ENCODE assay signal across 8 mouse cellular contexts in genomic region chr6:137252194-137252886, GRCm38 (mm10). TPM values are rescaled to one million over a fixed set of nuclear protein-coding genes. Genes with fewer than 3 reads are reported as not detected.
DNase-seq lines count a peak whose midpoint lies in the region; ATAC-seq and TF ChIP-seq lines count a peak whose summit lies in the region.

Gene Ptpro (plus strand): TSS chr6:137252319.

- peak; percentile 5 to 17 for DNase-seq in cerebellum, adult 2 months
- no peak for DNase-seq in cerebellum, adult 18-20 months
- peak; percentile 77 for DNase-seq in embryonic facial prominence, embryonic 14.5 days (ENCODE audit: low spot score)
- peak; percentile 17 for DNase-seq in limb, embryonic 14.5 days (ENCODE audit: low spot score)
- DNase-seq in right cerebral cortex, adult 18-20 months, result peak; percentile 47
- DNase-seq in thymus, adult 18-20 months, result no peak

- H3K4me2 ChIP-seq in embryonic facial prominence, embryonic 14.5 days (ENCODE audit: low read depth, low read length), result peak within 1 kb of the TSS; percentile 90
- H3K4me2 ChIP-seq in intestine, embryonic 15.5 days (replicated peaks), result peak within 1 kb of the TSS; percentile 92
- peak within 1 kb of the TSS; percentile 66 for H3K4me2 ChIP-seq in limb, embryonic 14.5 days (replicated peaks; ENCODE audit: low read depth, low read length, severe bottlenecking)

- peaks cover 2% of the 10 kb centered on the region; the same call in 1 of the 2 replicates for H3K27me3 ChIP-seq in cerebellum, adult 2 months (ENCODE audit: control insufficient read depth, insufficient read depth, low read length)
- no peaks in the 10 kb centered on the region for H3K27me3 ChIP-seq in ES-Bruce4 (ENCODE audit: control insufficient read depth, insufficient read depth, low read length, poor library complexity, severe bottlenecking)
- peaks cover 35% of the 10 kb centered on the region for H3K27me3 ChIP-seq in embryonic facial prominence, embryonic 14.5 days (replicated peaks; ENCODE audit: control insufficient read depth, insufficient read depth, low read length)
- H3K27me3 ChIP-seq in intestine, embryonic 15.5 days (replicated peaks), result peaks cover 22% of the 10 kb centered on the region
- peaks cover 28% of the 10 kb centered on the region for H3K27me3 ChIP-seq in limb, embryonic 14.5 days (ENCODE audit: control insufficient read depth, insufficient read depth, low read length)

- TF ChIP-seq CTCF in cerebellum, adult 2 months (IDR thresholded peaks at IDR 0.05; ENCODE audit: borderline replicate concordance, insufficient read depth, low read depth, low read length), result no peak
- no peak for TF ChIP-seq CTCF in ES-Bruce4 (IDR thresholded peaks at IDR 0.05; ENCODE audit: low read depth, low read length)

- TF ChIP-seq EP300 in ES-Bruce4 (IDR thresholded peaks at IDR 0.05; ENCODE audit: insufficient read depth, low read depth, low read length), result no peak

- peak; percentile 86 for ATAC-seq in embryonic facial prominence, embryonic 14.5 days (ENCODE audit: low read depth)
- ATAC-seq in intestine, embryonic 15.5 days, result peak; percentile 78
- peak; percentile 37; the same call in 1 of the 2 replicates for ATAC-seq in limb, embryonic 14.5 days (ENCODE audit: low FRiP score, low read depth)

- WGBS in cerebellum, adult 2 months, result 2% methylated on average over 53 of the region's 53 CpGs
- under 1% methylated on average over 35 of the region's 53 CpGs for WGBS in embryonic facial prominence, embryonic 14.5 days
- 1% methylated on average over 51 of the region's 53 CpGs for WGBS in intestine, embryonic 15.5 days
- WGBS in limb, embryonic 14.5 days, result 1% methylated on average over 43 of the region's 53 CpGs

- H3K36me3 ChIP-seq in ES-Bruce4 (ENCODE audit: control insufficient read depth, insufficient read depth, low read length, poor library complexity, severe bottlenecking), result no peaks in the 10 kb centered on the region
- H3K36me3 ChIP-seq in embryonic facial prominence, embryonic 14.5 days (ENCODE audit: control insufficient read depth, insufficient read depth, low read length), result no peaks in the 10 kb centered on the region
- no peaks in the 10 kb centered on the region for H3K36me3 ChIP-seq in intestine, embryonic 15.5 days
- no peaks in the 10 kb centered on the region for H3K36me3 ChIP-seq in limb, embryonic 14.5 days (ENCODE audit: control insufficient read depth, insufficient read depth, low read length)

- no peaks in the 10 kb centered on the region for H3K9me3 ChIP-seq in ES-Bruce4 (replicated peaks; ENCODE audit: control insufficient read depth, insufficient read depth, low read length, poor library complexity, severe bottlenecking)
- H3K9me3 ChIP-seq in embryonic facial prominence, embryonic 14.5 days (ENCODE audit: control insufficient read depth, low read length), result no peaks in the 10 kb centered on the region
- H3K9me3 ChIP-seq in intestine, embryonic 15.5 days, result no peaks in the 10 kb centered on the region
- H3K9me3 ChIP-seq in limb, embryonic 14.5 days (ENCODE audit: control insufficient read depth, low read length), result no peaks in the 10 kb centered on the region

- H3K4me3 ChIP-seq in cerebellum, adult 2 months (replicated peaks; ENCODE audit: insufficient read depth, low read depth, low read length), result peak within 1 kb of the TSS; percentile 38
- peak within 1 kb of the TSS; percentile 58 for H3K4me3 ChIP-seq in ES-Bruce4 (ENCODE audit: low read depth, low read length)
- H3K4me3 ChIP-seq in embryonic facial prominence, embryonic 14.5 days (ENCODE audit: low read depth, low read length), result peak within 1 kb of the TSS; percentile 49
- peak within 1 kb of the TSS; percentile 42 for H3K4me3 ChIP-seq in intestine, embryonic 15.5 days (replicated peaks)
- H3K4me3 ChIP-seq in limb, embryonic 14.5 days (replicated peaks; ENCODE audit: low read length), result peak within 1 kb of the TSS; percentile 44

- no peaks in the 10 kb centered on the region for H3K4me1 ChIP-seq in cerebellum, adult 2 months (ENCODE audit: control insufficient read depth, insufficient read depth, low read length)
- no peaks in the 10 kb centered on the region for H3K4me1 ChIP-seq in ES-Bruce4 (ENCODE audit: control insufficient read depth, insufficient read depth, low read length)
- H3K4me1 ChIP-seq in embryonic facial prominence, embryonic 14.5 days (ENCODE audit: control insufficient read depth, insufficient read depth, low read length), result 0 out of 2 replicates have a peak, but pooled peaks cover 3% of the 10 kb centered on the region
- H3K4me1 ChIP-seq in intestine, embryonic 15.5 days (replicated peaks), result 0 out of 2 replicates have a peak, but pooled peaks cover 4% of the 10 kb centered on the region
- H3K4me1 ChIP-seq in limb, embryonic 14.5 days (ENCODE audit: control insufficient read depth, insufficient read depth, low read length), result peaks cover 5% of the 10 kb centered on the region

- no peak for TF ChIP-seq POLR2A in cerebellum, adult 2 months (IDR thresholded peaks at IDR 0.05; ENCODE audit: borderline replicate concordance, insufficient read depth, low read length)
- no peak for TF ChIP-seq POLR2A in ES-Bruce4 (IDR thresholded peaks at IDR 0.05; ENCODE audit: insufficient read depth, low read length)
- no peak for TF ChIP-seq POLR2A in limb, embryonic 14.5 days (IDR thresholded peaks at IDR 0.05; ENCODE audit: borderline replicate concordance, extremely low read depth, insufficient read depth, insufficient read length)

- no peak within 1 kb of the TSS for H3K27ac ChIP-seq in cerebellum, adult 2 months (ENCODE audit: insufficient read depth, low read length)
- no peak within 1 kb of the TSS for H3K27ac ChIP-seq in ES-Bruce4 (ENCODE audit: insufficient read depth, low read length)
- H3K27ac ChIP-seq in embryonic facial prominence, embryonic 14.5 days (replicated peaks; ENCODE audit: low read depth, low read length), result no peak within 1 kb of the TSS
- no peak within 1 kb of the TSS for H3K27ac ChIP-seq in intestine, embryonic 15.5 days
- no peak within 1 kb of the TSS for H3K27ac ChIP-seq in limb, embryonic 14.5 days (replicated peaks; ENCODE audit: low read depth, low read length)

- peak within 1 kb of the TSS; percentile 26; the same call in 1 of the 2 replicates for H3K9ac ChIP-seq in ES-Bruce4 (ENCODE audit: low read depth, poor library complexity, severe bottlenecking)
- H3K9ac ChIP-seq in embryonic facial prominence, embryonic 14.5 days (ENCODE audit: low read depth, low read length), result peak within 1 kb of the TSS; percentile 52
- peak within 1 kb of the TSS; percentile 34 for H3K9ac ChIP-seq in intestine, embryonic 15.5 days
- H3K9ac ChIP-seq in limb, embryonic 14.5 days (ENCODE audit: low read depth, low read length, severe bottlenecking), result peak within 1 kb of the TSS; percentile 28; the same call in 1 of the 2 replicates

RNA-seq across cellular contexts. Expression of gene Ptpro, which starts in this region (rescaled TPM):
- polyA plus RNA-seq in cerebellum, adult 2 months (2012; rRNA removed), result 5.9 and 6.6 TPM in 2 replicates
- not detected in 2 replicates for polyA plus RNA-seq in ES-Bruce4 (2011; ENCODE audit: insufficient read depth, insufficient read length, low read depth, missing spikeins)
- 4.1 and 5.2 TPM in 2 replicates for polyA plus RNA-seq in embryonic facial prominence, embryonic 14.5 days (2014; fragmentation: Nextera tagmentation; extraction: Ambion mirVana)
- 2.4 and 2.5 TPM in 2 replicates for polyA plus RNA-seq in intestine, embryonic 15.5 days (2015; fragmentation: Nextera tagmentation; extraction: Ambion mirVana)
- polyA plus RNA-seq in limb, embryonic 14.5 days (2012; rRNA removed), result 2.0 and 2.5 TPM in 2 replicates
- polyA plus RNA-seq in limb, embryonic 14.5 days (2014; fragmentation: Nextera tagmentation; extraction: Ambion mirVana), result 2.3 and 4.0 TPM in 2 replicates

Comparison
In these comparisons a context has a peak if more than half of its experiments do, and no peak if none do; other contexts are left out.
1. DNase-seq: peak in cerebellum, adult 2 months (2 of 2), embryonic facial prominence, embryonic 14.5 days (single experiment), limb, embryonic 14.5 days (single experiment) and right cerebral cortex, adult 18-20 months (single experiment); none in cerebellum, adult 18-20 months (0 of 2) and thymus, adult 18-20 months (0 of 2).
2. Peak in every context shown above with its lines, with median percentiles within 50 percentile points of each other: H3K4me3 ChIP-seq, H3K9ac ChIP-seq, ATAC-seq and H3K4me2 ChIP-seq.